Mouse (Mus musculus) R1 (cell line): ENCODE results near the gene Lrrc7.

Experiments
- DNase-seq: peaks from one replicate; pipeline ENCODE4 v3.0.0-alpha.2; 2018; ENCODE audit warnings: low read depth, low spot score

The Lrrc7 gene

DNA sequence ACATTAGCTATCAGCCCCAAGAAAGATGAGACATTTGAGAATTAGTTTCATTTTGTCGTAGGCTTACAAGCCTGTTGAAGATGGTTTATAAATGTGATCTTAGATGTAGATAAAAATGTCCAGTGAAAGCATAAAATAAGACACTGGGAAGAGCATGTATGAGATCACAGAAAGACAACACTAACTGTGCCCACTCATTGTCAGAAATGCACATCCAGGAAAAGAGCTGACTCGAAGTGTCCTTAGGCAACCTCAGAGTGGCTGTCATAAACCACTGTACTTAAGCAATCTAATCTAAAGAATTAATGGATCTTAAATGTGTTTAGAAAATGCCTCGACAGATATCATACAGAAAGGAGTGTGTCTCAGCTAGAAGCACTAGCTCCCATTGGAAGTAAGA, 196.2 kb downstream of the Lrrc7 start:
- DNase-seq: no peak

DNA sequence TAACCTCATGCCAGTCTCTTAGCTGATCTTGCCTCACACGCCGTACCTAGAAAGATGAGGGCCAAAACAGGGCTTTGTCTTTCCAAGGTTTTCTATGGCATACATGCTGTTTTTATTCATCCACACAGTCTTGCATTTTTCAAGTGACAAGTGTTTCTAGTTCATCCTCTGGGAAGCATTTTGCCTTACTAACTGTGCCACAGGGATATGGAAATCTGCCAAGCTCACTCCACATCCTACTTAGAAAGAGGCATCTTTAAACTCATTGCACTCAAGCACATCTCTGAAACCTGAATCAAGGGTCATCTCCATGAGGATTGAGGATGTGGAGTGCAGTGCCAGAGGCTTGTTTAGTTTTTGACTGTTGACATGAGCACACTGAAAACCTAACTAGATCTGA, 199.9 kb downstream of the Lrrc7 start:
- DNase-seq: no peak

DNA sequence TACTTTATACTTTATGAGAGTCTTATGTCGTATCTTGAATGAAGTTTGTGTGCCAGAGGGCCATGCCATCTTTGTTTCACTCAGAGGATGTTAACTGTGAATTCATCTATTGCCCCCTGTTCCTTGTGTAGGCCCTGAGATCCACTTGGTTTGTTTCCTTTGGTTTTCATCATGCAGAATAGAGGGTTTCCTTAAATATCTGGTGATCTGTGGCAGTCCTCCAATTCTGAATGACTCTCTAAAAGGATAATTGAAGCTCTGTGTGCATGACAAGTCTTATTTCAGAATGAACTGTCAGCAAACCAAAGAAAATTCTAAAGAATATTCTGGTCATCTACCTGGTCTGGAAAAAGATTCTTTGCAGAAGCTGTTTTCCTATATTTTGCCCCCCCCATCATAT, 205.3 kb downstream of the Lrrc7 start:
- DNase-seq: no peak

DNA sequence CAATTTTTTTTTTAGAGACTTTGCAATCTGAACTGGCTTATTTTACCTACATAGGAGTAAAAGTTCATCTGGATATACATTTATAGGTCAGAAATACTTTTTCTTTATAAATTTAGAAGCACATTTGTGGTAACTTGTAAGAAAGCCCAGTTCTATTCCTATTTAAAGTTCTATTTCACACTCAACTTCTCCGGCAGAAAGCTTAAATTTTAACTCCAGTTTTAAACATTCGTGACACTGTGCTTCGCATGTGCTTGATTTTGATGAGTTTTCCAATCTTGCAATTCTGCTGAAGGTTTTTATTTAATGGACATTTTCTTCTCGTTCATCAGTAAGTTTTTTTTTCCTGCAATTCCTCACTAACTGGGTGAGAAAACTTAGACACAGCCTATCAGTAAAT, 205.8 kb downstream of the Lrrc7 start:
- DNase-seq: no peak

DNA sequence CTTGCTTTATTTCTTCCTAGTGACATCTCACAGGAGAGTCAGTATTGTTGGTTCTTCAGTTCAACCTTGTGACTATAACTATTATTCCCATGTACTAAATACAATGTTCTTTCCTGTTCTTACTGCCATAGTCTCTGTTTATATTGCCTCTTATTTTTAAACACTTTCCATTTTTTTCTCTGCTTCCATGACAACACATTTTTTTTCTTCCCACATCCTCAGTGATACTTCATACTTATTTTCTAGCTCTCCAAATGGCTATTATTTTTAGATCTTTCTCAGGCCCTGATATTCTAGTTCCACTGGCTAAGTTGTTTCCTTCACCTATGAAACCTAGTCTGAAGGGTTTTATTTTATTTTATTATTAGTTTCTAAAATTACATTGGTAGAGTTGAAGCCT, 221.2 kb downstream of the Lrrc7 start:
- DNase-seq: no peak

DNA sequence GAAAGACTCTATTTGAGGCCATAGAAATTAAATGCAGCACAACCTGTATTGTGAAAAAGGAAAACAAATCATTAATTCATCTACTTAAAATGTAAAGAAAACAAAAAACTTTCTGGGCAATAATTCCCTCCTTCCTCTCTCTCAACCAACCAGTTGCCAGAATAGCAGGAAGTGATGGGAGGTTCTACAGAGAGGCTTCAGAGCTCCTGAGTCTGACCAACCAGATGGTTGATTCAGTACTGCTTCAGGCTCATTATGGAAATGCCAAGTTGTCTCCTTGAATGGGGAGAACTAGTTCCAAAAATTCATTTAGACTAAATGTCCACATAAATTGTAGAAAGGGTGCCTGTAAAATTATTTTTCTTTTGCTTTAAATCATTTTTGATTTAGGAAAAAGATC, 231.9 kb downstream of the Lrrc7 start:
- DNase-seq: no peak

DNA sequence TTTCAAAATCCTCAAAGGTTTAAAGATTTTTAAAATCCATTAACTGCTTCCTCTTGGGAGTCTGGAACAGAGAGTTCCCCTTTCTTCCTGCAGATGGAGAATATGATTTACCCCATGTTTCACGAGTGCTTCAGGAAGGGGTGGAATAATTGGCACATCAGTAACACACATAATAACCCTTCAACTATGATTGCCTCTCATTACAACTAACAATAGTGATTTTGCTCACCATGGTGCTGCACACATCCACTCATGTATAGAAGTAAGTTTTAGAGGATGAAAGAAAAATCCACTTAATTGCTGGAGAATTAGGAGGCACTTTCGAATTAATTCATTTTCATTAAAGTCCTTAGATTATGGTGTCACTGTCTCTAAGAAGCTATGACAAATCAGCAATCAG, 251.6 kb downstream of the Lrrc7 start:
- DNase-seq: no peak

DNA sequence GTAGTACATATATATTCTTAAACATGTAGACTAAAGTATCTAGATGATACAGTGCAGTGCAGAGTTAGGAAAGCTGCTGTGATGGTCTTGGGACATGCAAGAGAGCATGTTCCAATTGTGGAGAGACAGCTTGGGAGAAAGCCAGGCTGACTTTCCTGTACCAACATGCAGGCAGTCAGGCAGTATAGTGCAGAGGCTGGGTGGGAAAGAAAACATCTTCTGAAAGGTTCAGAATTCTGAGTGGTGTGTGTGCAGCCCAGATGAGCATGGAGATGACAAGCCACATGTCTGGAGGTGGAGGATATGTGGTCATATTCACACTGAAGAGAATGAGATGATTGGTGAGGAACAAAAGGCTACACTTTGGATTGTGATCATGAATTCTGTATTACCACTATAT, 254.6 kb downstream of the Lrrc7 start:
- no peak for DNase-seq

DNA sequence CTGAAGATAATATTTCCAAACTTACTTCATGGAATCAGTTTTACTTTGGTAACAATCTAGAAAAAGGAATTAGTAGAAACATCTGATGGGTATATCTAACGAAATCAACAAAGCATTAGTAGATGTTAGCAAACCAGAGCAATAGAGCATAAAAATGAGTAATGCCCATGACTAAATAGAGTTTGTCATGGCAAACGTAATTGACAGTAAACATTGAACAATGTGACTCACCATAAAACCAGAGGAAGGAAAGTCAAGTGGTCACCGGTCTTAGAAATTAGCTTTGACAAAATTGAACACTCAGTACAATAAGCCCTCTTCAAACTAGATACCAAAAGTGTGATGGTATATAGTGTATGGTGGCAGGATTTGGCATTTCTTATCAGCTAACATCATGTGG, 263.3 kb downstream of the Lrrc7 start:
- DNase-seq: no peak

DNA sequence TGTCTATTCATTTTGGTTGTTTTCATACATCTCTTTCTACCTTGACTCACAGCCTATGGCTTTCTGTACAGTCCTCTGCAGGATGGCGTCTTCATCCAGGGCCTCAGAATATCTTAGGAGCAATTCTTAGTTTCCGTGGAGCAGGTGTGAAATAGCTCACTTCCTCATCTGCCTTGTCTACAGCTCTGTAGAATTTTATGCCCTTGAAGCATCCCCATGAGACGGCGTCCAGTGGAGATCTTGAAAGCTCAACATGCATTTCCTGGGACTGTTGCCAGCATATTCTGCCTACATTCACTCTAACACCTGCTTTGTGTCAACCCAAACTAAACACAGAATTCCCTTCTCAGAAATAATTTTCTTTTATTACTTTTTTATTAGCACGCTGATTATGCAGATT, 267.0 kb downstream of the Lrrc7 start:
- DNase-seq: no peak

DNA sequence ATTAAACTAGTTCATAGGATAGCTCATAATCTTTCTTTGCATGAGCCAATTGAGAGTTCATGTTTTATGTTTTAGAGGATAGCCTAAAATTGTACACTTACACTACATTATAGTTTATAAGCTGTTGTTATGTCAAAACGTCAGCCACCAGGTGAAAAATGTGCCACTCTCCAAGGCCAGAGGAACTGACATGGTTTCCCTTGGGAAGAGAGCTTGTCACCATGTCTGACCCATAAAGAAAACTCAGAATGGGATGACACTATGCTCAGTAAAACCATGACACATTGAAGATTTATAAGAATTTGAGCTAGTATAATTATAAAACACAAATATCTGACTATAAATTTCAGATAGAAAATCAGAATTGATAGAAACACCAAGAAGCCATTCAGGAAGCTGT, 277.6 kb downstream of the Lrrc7 start:
- DNase-seq: no peak

DNA sequence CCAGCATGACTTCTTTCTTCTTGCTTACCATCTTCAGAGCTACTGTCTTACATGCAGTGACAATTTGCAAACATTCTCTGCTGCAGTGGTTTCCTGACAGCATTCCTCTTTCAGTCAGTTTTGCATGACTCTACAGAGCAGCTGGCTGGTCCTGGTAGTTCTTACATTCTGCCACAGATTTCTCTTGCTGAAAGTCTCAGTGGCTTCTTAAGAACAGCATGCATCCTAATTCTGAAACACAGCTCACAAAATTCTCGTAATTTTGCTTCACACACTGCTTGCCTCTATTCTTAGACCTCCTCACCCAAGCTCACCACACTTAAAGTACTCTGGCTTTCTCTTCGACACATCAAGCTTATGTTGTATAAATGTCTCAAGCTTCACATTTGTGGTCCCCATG, 283.4 kb downstream of the Lrrc7 start:
- DNase-seq: no peak

DNA sequence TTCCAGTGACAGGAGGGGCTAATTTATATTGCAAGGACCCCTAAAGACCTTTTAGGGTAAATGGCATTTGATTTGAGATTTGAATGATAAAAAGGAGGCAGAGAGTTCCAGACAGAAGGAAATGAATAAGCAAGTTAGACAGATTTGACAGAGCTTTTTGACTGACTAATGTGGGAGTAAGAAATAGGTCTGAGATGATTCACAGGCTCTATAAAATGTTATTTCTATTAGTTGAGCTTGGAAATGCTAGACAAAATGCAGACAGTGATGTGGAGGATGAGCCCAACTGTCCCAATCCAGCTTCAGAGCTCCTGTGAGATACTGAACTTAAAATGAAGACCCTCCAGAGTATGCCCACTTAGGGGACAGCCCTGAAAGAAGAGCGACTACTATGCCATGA, 289.3 kb downstream of the Lrrc7 start:
- no peak for DNase-seq

DNA sequence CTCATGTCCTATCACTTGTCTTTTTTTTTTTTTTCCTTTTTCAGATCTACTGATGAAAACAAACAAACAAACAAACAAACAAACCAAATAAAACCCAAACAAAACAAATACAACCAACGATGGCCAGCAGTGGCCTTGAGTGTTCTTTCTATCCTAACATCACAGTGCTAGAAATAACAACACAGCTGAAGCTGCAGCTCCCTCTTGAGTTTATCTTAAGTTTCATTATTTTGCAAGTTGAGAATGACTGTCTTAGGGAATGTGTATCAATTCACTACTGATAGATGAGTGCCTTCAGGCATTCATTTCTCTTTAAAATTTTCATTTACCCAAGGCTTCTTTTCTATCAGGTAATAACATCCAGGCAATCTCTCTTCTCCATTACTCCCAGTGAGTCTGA, 291.1 kb downstream of the Lrrc7 start:
- DNase-seq: no peak

DNA sequence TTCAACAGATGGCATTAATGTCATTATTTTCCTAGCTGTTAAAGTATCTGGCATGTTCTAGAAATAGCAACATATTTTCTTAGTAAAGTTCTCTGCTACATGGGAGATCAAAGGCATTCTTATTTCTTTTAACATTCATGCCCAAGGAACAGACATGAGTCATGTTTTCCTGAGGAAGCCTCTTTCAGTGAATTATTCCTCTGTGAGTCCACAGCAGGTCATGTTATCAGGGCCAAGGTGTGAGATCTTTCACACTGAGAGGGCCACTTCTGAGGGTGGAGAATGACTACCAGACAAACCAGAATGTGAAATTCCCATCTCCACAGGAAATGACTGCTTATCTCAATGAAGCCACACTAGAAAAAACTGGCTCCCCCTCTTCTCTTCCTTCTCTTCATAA, 309.4 kb downstream of the Lrrc7 start:
- no peak for DNase-seq

DNA sequence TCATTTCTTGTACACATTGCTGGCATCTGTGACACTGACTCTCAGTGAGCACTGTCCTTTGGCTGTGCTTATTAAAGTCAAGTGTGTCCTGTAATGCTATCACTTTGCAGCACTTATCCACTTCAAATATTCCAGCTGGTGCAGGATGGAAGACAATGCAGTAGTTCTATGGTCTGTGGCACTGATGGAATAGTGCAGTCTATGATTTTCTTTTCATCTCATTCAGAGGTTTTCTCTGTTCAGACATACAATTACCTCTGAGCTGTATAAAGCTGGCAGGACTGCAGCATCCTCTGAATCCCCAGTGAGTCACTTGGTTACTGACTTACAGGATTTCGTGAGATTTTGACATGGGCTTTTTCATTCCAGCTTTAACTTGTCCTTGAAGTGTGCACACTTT, 314.3 kb downstream of the Lrrc7 start:
- DNase-seq: no peak

DNA sequence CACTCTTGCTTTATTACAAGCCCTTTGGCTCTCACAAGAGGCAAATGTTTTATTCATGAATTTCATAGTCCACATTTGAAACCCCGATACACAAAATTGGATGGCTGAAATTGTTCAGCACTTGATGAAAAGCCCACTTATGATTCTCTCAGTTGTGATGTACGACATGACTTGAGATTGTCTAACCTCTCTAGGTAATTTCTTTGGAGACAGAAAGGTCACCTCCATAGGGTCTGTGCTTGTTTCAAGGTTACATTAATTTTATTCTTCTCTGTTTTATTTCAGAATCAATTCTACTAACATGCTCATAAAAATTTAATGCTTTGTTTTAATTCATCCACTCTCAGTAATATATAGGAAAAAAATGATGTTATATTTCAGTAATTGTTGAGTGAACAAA, 351.4 kb downstream of the Lrrc7 start:
- no peak for DNase-seq

DNA sequence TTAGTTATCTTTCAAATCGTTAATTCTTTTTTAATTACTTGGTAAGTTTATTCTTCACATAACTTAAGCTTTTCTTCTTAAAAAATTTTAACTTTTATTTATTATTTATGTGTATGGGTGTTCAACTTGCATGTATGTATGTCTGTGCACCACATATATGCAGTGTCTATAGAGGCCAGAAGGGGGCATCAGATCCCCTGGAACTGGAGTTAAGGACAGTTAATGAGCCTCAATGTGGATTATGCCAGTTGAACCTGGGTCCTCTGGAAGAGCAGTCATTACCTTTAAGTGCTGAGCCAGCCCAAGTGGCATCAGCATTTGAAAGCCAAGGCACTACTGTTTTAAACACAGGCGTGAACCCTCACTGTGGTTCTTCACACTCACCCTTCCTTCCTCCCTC, 352.0 kb downstream of the Lrrc7 start:
- DNase-seq: peak; percentile 40

DNA sequence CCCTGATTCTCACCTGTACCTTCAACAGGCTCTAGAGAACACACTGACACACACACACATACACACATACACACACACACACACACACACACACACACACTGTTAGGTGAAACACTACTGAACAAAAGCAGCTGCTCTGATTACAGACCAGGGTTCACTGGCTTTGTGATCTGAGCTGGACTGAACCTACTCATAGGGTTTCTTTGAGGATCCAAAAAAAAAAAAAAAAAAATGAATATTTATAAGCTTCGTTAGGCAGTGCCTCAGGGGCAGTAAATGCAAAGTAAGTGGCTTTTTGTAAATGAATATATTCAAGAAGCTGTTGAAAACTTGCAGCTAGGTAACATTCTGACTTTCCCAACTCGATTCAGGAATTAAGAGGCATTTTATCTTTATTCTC, 354.2 kb downstream of the Lrrc7 start:
- no peak for DNase-seq

DNA sequence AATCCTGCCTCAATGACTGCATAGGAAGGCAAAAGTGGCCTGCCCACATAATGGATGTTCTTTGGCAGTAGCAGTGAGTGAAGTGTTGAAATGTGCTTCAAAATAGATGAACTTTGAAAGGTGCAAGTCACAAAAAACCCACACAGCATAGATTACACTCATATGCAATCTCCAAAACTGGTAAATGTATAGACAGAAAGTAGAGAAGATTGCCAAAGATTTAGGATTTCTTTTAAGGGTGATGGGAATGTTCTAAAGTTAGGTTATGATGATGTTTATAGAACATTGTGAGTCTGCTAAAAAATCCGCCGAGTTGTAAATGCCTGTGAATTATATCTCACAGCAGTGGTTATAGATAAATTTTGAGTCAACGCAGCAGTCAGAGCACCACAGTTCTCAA, 359.2 kb downstream of the Lrrc7 start:
- no peak for DNase-seq

DNA sequence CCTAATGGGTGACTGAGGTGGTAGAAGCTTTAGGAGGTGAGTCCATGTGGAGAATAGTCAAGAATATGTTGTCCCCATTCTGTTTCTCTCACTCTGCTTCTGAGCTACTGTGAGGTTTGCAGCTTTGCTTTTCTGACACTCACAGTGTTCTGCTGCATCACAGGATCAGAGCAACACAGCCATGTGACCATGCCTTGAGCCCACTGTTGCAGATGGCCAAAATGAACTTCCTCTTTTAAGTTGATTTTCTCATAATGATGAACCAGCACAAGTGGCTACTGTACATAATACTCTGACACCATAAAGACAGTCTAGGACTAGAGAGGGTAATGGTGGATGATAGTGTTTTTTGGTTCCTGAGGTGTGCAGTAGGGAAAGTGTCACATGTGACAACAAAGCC, 366.6 kb downstream of the Lrrc7 start:
- DNase-seq: no peak

DNA sequence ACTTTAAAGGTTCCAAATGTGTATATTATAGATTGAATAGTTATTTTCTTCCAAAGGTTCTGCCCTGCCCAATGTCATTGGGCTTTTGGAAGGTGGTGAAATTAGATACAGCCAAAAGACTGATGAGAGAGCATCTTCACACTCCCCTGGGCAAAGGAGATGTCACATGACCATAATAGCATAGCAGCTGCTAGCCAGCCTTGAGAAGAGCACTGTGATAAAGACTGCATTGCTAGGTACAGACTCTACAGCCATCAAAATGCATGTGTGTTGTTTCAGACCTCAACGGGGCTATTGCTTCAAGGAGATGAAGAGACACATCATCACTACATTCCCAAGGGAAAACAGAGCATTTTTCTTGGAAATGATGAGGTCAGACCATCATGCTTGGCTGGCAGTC, 368.8 kb downstream of the Lrrc7 start:
- DNase-seq: no peak

DNA sequence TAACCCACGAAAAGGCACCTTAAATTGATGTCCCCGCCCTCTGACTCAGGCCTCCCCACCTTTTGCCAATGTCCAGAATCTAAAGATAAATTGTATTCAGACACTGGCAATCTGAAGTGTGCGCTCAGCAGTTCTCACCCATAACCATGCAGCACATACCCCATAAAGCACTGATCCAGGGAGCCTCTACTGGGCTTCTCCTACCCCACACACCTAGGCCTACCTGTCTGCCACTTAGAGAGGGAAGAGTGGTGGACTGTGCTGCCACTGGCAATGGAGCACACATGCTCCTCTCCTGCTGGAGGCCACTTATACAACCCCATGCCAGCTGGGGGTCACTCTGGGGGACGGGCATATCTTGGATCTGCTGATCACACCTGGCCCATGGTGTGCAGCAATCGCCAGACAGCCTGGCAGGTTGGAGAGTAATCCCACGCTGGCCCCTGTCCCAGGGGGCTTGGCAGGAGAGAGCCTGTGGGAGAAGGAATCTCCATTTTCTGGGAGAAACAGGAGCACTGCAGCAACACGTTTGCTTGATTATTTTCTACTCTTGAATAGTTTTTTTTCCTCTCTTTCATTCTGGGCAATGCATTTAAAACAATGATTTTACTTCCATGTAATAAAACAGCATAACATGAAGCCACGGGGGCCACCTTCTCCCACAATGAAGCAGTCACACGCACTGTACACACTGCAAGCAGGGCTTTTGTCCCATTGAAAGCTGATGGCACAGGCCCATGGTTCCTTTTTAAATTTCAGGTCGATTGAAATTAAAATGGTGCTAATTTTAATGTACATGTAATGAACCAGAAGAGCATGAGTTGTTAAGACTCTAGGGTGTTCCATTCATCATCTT, 386.9 kb downstream of the Lrrc7 start:
- no peak for DNase-seq

DNA sequence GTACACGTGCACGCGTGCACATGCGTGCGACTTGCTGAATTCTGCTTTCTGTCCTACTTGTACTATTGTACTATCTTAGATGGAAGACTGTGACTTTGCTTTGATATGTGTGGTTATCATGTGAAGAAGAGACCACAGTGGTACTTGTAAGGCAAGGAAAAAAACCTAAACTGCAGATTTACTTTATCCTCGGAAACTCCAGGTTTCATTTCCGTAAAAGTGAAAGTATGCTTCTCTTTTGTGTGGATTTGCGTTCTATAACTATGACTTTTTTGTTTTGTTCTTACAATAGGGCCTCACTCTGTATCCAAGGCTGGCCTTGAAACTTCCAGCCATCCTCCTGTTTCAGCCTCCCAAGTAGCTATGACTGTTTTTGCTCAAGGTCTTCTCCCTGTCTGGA, 392.8 kb downstream of the Lrrc7 start:
- no peak for DNase-seq
